Mouse (Mus musculus) heart, embryonic 14.5 days (tissue): ENCODE measurements at regions not wholly inside any gene's neighbourhood (a gene's known extent, or its start where the extent isn't known, plus 50 kb on each side); places are given as distances from the start of the nearest gene placed in this dataset.

Experiments used
- ATAC-seq: fragments of 200-750 bp; cut with Nextera tagmentation; 2 replicates; pipeline ENCODE4 v1.8.0; 2017; ENCODE audit warnings: low read depth, moderate TSS enrichment; ENCODE audit not compliant: insufficient number of reproducible peaks, insufficient read depth, low FRiP score
- H3K27ac ChIP-seq, 2 experiments: fragments of 200-500 bp in 1 of 2; fragments of 300-500 bp in 1 of 2; sonication (generic) in 1 of 2; replicated peaks in 1 of 2; 2 replicates each; pipeline ENCODE4 v1.5.1; 2012 to 2014; ENCODE audit warnings: low read depth in 2 of 2, low read length in 2 of 2, control low read depth in 1 of 2, mild to moderate bottlenecking in 1 of 2, mixed read lengths in 1 of 2; ENCODE audit not compliant: control insufficient read depth in 1 of 2, insufficient read depth in 1 of 2
- H3K27me3 ChIP-seq: fragments of 300-500 bp; sonication (generic); 2 replicates; pipeline ENCODE4 v1.6.1; 2014; ENCODE audit warnings: mild to moderate bottlenecking, low read length, control low read depth; ENCODE audit not compliant: control insufficient read depth, insufficient read depth
- H3K36me3 ChIP-seq: fragments of 300-500 bp; sonication (generic); 2 replicates; pipeline ENCODE4 v1.6.1; 2014; ENCODE audit warnings: mild to moderate bottlenecking, control low read depth, low read length, mixed read lengths; ENCODE audit not compliant: control insufficient read depth, insufficient read depth
- H3K4me1 ChIP-seq, 2 experiments: fragments of 200-500 bp in 1 of 2; fragments of 300-500 bp in 1 of 2; sonication (generic) in 1 of 2; 2 replicates each; pipeline ENCODE4 v1.6.1; 2012 to 2014; ENCODE audit warnings: low read length in 2 of 2, control low read depth in 1 of 2, mixed read lengths in 1 of 2; ENCODE audit not compliant: control insufficient read depth in 2 of 2, insufficient read depth in 2 of 2
- H3K4me2 ChIP-seq: fragments of 300-500 bp; sonication (generic); 2 replicates; pipeline ENCODE4 v1.6.1; 2014; ENCODE audit warnings: mild to moderate bottlenecking, low read length
- H3K4me3 ChIP-seq, 2 experiments: fragments of 200-500 bp in 1 of 2; fragments of 300-500 bp in 1 of 2; sonication (generic) in 1 of 2; 2 replicates each; pipeline ENCODE4 v1.5.1; 2012 to 2014; ENCODE audit warnings: low read length in 2 of 2, mild to moderate bottlenecking in 2 of 2, control low read depth in 1 of 2, low read depth in 1 of 2, moderate library complexity in 1 of 2; ENCODE audit not compliant: control insufficient read depth in 1 of 2, insufficient read depth in 1 of 2
- H3K9ac ChIP-seq: fragments of 300-500 bp; sonication (generic); 2 replicates; pipeline ENCODE4 v1.6.1; 2014; ENCODE audit warnings: mild to moderate bottlenecking, low read length
- H3K9me3 ChIP-seq: fragments of 300-500 bp; sonication (generic); 2 replicates; pipeline ENCODE4 v1.6.1; 2016; ENCODE audit warnings: low read length, control low read depth; ENCODE audit not compliant: control insufficient read depth
- WGBS: fragments of 180-500 bp; shearing (Covaris S2); extraction: QIAGEN DNeasy Blood & Tissue Kit; methylation state at CpG from one replicate; pipeline ENCODE4 v1.1.7; 2014; 5-methylcytosine and 5-hydroxymethylcytosine counted together

DNA sequence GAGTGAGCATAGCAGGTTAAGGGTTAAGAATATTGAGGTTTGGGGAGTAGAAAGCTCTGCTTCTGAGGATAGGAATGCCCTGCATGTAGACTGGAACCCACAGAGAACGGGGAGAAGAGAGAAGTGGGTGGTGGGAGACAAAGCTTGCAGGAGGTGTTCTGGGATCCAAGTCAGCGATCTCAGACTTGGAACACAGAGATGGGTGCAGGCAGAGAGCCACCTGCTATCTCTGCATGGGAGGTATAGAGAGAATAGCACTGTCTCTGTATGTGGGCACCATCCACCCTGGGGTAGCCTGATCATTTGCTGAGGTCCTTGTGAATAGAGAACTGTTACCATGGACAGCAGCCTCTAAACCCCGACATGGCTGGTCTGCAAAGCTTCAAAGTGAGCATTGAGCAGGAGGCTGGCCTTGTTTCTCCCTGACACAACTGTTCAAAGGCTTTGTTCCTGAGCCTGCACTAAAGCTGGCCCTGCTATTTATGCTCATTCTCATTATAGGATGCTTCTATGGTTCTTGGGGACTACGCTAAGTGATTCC lies 138.1 kb upstream of the Gm3448 start:
- ATAC-seq: no peak
- 50% methylated on average over 4 of the region's 4 CpGs for WGBS
- H3K9me3 ChIP-seq: no peaks in the 10 kb centered on the region

DNA sequence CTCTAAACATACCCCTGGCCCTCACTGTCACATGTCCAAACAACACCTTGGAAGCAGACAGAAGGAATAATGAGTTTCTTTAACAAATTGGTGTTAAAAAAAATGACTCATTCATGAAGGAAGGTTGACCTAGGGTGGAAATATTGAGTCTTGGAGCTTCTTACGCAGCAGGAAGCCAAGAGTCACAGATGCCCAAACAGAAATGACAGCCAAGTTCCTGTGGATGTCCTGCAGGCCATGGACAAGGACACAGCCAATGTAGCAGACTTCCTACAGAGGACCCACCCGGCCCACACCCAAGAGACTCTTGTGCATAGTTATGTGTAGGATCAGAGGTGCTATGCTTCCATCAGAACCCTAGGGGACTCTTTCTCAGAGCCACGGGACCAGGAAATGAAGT lies 136.1 kb upstream of the Gm3448 start:
- Histone ChIP-seq H3K4me1 (no peaks in the 10 kb centered on the region), H3K9ac (no peak overlapping the region), H3K36me3 (no peaks in the 10 kb centered on the region), H3K9me3 (no peaks in the 10 kb centered on the region), H3K27ac (no peak overlapping the region), H3K4me3 (no peak overlapping the region), H3K4me2 (no peak overlapping the region), H3K27me3 (peaks cover 4% of the 10 kb centered on the region; the same call in 1 of the 2 replicates)
- no peak for ATAC-seq
- WGBS: 55% methylated on average over 3 of the region's 3 CpGs

More for the DNA sequence above, 138.1 kb upstream of the Gm3448 start:
- Histone ChIP-seq H3K27me3 (peaks cover 10% of the 10 kb centered on the region), H3K4me2 (no peak overlapping the region), H3K4me3 (no peak overlapping the region), H3K4me1 (no peaks in the 10 kb centered on the region), H3K27ac (no peak overlapping the region), H3K36me3 (no peaks in the 10 kb centered on the region), H3K9ac (no peak overlapping the region)

- no peaks in the 10 kb centered on the region for H3K9me3 ChIP-seq
- H3K4me2 ChIP-seq: no peak overlapping the region
- H3K36me3 ChIP-seq: no peaks in the 10 kb centered on the region
- H3K9ac ChIP-seq: no peak overlapping the region
- H3K27ac ChIP-seq: no peak overlapping the region
- H3K4me3 ChIP-seq: no peak overlapping the region
- ATAC-seq: no peak
- H3K27me3 ChIP-seq: no peaks in the 10 kb centered on the region; the same call in 1 of the 2 replicates
- no peaks in the 10 kb centered on the region for H3K4me1 ChIP-seq
- WGBS: 59% methylated on average over 9 of the region's 9 CpGs
Measured at GRCm38 (mm10) chr17:15174354-15174953, 133.1 kb upstream of the Gm3448 start.

DNA sequence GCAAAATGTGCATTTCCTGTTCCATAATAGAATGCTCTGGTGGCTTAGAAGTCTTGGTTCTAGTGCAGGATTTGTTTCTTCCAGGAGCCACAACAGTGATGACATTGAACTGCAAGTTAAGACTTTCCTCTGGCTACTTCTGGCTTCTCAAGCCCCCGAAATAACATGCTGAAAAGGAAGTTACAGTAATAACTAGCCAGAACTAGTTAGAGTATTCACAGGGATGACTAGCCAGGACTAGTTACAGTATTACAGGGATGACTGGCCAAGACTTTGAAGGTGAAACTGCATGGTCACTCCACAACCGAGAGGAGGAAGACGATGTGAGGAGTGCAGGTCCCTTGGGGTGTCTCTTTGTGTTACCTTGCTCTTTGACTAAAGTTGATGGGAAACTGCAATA lies 126.6 kb upstream of the Gm3448 start:
- H3K9me3 ChIP-seq: no peaks in the 10 kb centered on the region
- no peak overlapping the region for H3K4me3 ChIP-seq
- 81% methylated on average over 3 of the region's 3 CpGs for WGBS
- H3K27ac ChIP-seq: no peak overlapping the region
- H3K4me1 ChIP-seq: no peaks in the 10 kb centered on the region
- H3K27me3 ChIP-seq: no peaks in the 10 kb centered on the region
- H3K4me2 ChIP-seq: no peak overlapping the region
- no peaks in the 10 kb centered on the region for H3K36me3 ChIP-seq
- no peak overlapping the region for H3K9ac ChIP-seq
- no peak for ATAC-seq

GRCm38 (mm10) chr17:15157693-15158333 lies 116.5 kb upstream of the Gm3448 start:
- WGBS: 62% methylated on average over 5 of the region's 5 CpGs
- no peaks in the 10 kb centered on the region for H3K27me3 ChIP-seq
- no peaks in the 10 kb centered on the region for H3K9me3 ChIP-seq
- H3K36me3 ChIP-seq: no peaks in the 10 kb centered on the region
- no peak overlapping the region for H3K4me2 ChIP-seq
- H3K9ac ChIP-seq: no peak overlapping the region
- peaks cover 4 to 5% of the 10 kb centered on the region in 2 experiments; a peak in 3 of 4 replicates for H3K4me1 ChIP-seq
- H3K27ac ChIP-seq: no peak overlapping the region
- H3K4me3 ChIP-seq: no peak overlapping the region
- no peak for ATAC-seq

DNA sequence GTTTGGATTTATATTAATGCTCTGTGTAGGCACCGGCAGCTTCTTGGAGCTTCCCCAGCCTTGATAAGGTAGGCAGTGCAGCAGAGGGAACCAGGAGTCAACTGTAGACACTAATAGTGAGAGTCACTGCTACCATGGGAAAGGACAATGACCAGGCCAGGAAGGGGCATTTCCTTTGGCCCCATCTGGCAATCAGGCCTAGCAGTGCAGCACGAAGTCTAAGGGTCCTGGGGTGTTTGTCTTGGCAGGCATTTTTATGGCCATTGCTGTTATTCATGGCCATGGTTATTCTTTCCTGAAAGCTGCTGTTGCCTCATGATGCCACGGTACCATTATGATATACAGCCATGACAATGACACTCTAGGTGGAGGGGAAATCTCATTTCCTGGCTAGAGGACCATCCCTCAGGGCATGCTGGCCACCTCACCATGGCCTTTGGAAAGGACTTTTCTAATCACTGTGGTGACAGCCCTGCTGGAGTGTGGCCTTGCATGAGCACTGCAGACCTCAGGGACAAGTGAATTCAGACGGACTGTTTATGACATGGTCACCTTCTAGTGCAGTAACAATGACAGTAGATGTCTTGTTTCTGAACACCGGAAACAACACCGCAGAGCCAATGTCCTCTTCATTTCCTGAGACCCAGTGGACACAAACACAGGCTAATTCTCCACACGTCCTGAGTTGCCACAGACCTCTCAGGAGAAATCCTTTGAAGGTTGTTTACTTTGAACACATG lies 111.8 kb upstream of the Gm3448 start:
- peak; percentile 68 for ATAC-seq

GRCm38 (mm10) chr17:15152477-15152876 lies 111.1 kb upstream of the Gm3448 start:
- Histone ChIP-seq H3K9ac (no peak overlapping the region), H3K4me3 (no peak overlapping the region), H3K4me2 (no peak overlapping the region), H3K27ac (peak overlapping the region; percentile 49 to 60), H3K9me3 (no peaks in the 10 kb centered on the region), H3K36me3 (no peaks in the 10 kb centered on the region), H3K27me3 (no peaks in the 10 kb centered on the region), H3K4me1 (peaks cover 8 to 10% of the 10 kb centered on the region in 2 experiments; a peak in 3 of 4 replicates)
- 16% methylated on average over 7 of the region's 7 CpGs for WGBS
- ATAC-seq: no peak

More for the DNA sequence above, 111.8 kb upstream of the Gm3448 start:
- no peak overlapping the region for H3K4me3 ChIP-seq
- H3K4me1 ChIP-seq: peaks cover 8 to 10% of the 10 kb centered on the region in 2 experiments; a peak in 3 of 4 replicates
- H3K9me3 ChIP-seq: no peaks in the 10 kb centered on the region
- H3K4me2 ChIP-seq: no peak overlapping the region
- no peaks in the 10 kb centered on the region for H3K36me3 ChIP-seq
- H3K9ac ChIP-seq: no peak overlapping the region
- 64% methylated on average over 7 of the region's 7 CpGs for WGBS
- H3K27me3 ChIP-seq: no peaks in the 10 kb centered on the region
- H3K27ac ChIP-seq: peak overlapping the region; percentile 49 to 60
